Mouse (Mus musculus) cortical plate, adult 2 months (tissue): Measurements from ENCODE around the gene Musk.

ENCODE experiments used
- CTCF ChIP-seq: fragments of 200-500 bp; IDR thresholded peaks from 2 replicates; pipeline ENCODE4 v1.5.1; 2011; ENCODE audit warnings: mild to moderate bottlenecking, control low read depth, low read length; ENCODE audit not compliant: insufficient read depth; ENCODE audit errors: extremely low read depth
- POLR2A ChIP-seq: fragments of 200-500 bp; IDR thresholded peaks from 2 replicates; pipeline ENCODE4 v1.6.1; 2011; ENCODE audit warnings: mild to moderate bottlenecking, low read length, control low read depth; ENCODE audit not compliant: insufficient read depth; ENCODE audit errors: extremely low read depth

DNA sequence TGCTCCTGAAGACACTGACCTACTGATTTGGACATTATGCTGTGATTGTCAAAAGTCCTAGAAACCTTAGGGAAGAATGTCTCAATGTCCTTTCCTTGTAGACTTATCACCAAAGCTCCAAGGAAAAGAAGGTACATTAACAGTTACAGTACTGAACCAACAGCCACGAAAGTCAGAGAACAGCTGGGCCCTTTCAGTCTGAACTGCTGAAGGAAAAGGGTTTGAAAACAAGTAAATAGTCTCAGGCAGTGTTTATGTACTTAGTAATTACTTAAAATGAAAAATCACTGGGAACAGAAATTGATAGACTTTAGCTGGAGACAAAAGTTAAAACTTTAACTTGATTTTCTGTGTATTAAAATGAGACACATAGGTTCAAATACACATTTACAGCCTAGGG, 27.6 kb downstream of the Musk start:
- no peak for TF ChIP-seq POLR2A
- no peak for TF ChIP-seq CTCF
